Mouse (Mus musculus) kidney, postnatal 10 days (tissue): ENCODE measurements around the gene Tfcp2l1.

Experiments
- DNase-seq: peaks from one replicate; pipeline ENCODE4 v3.0.0; 2021; ENCODE audit warnings: mixed read lengths

Tfcp2l1 gene

GRCm38 (mm10) chr1:118658716-118659115 lies 31.0 kb downstream of the Tfcp2l1 start:
- no peak for DNase-seq

GRCm38 (mm10) chr1:118660880-118661465 lies 33.2 kb downstream of the Tfcp2l1 start:
- peak; percentile 60 for DNase-seq

- DNase-seq, result no peak
Measured at GRCm38 (mm10) chr1:118663062-118663461, 35.3 kb downstream of the Tfcp2l1 start.

- no peak for DNase-seq
Measured at GRCm38 (mm10) chr1:118667536-118667935, 39.8 kb downstream of the Tfcp2l1 start.

- DNase-seq, result peak; percentile 86
Measured at GRCm38 (mm10) chr1:118672196-118672595, 44.5 kb downstream of the Tfcp2l1 start.

GRCm38 (mm10) chr1:118674176-118674575 lies 46.4 kb downstream of the Tfcp2l1 start:
- no peak for DNase-seq

GRCm38 (mm10) chr1:118681980-118682379 lies 54.2 kb downstream of the Tfcp2l1 start:
- DNase-seq, result peak; percentile 53

GRCm38 (mm10) chr1:118683686-118684085 lies 55.9 kb downstream of the Tfcp2l1 start:
- DNase-seq, result peak; percentile 32

GRCm38 (mm10) chr1:118687726-118688125 lies 60.0 kb downstream of the Tfcp2l1 start:
- DNase-seq, result no peak

- no peak for DNase-seq
Measured at GRCm38 (mm10) chr1:118689830-118690229, 62.1 kb downstream of the Tfcp2l1 start.

GRCm38 (mm10) chr1:118694436-118694835 lies 66.7 kb downstream of the Tfcp2l1 start:
- DNase-seq, result peak; percentile 53

- DNase-seq, result no peak
Measured at GRCm38 (mm10) chr1:118697906-118698305, 70.2 kb downstream of the Tfcp2l1 start.

GRCm38 (mm10) chr1:118699118-118699890 lies 71.6 kb downstream of the Tfcp2l1 start:
- peak; percentile 74 for DNase-seq

GRCm38 (mm10) chr1:118699961-118700360 lies 72.2 kb downstream of the Tfcp2l1 start:
- no peak for DNase-seq

- no peak for DNase-seq
Measured at GRCm38 (mm10) chr1:118711606-118712005, 83.9 kb downstream of the Tfcp2l1 start.

- no peak for DNase-seq
Measured at GRCm38 (mm10) chr1:118716225-118716624, 88.5 kb downstream of the Tfcp2l1 start.

GRCm38 (mm10) chr1:118718055-118718454 lies 90.3 kb downstream of the Tfcp2l1 start:
- no peak for DNase-seq

GRCm38 (mm10) chr1:118719699-118720098 lies 92.0 kb downstream of the Tfcp2l1 start:
- no peak for DNase-seq

- DNase-seq, result no peak
Measured at GRCm38 (mm10) chr1:118720474-118721095, 92.8 kb downstream of the Tfcp2l1 start.

GRCm38 (mm10) chr1:118727075-118727474 lies 99.3 kb downstream of the Tfcp2l1 start:
- DNase-seq, result no peak

GRCm38 (mm10) chr1:118728796-118729195 lies 101.1 kb downstream of the Tfcp2l1 start:
- no peak for DNase-seq
